Mouse (Mus musculus) forebrain, embryonic 14.5 days (tissue): ENCODE data around the gene Erp44. TPM values are rescaled to one million over a fixed set of nuclear protein-coding genes. Genes with fewer than 3 reads are reported as not detected.

ENCODE experiments used
- ATAC-seq: fragments of 200-750 bp; cut with Nextera tagmentation; 2 replicates; pipeline ENCODE4 v1.8.0; 2017; ENCODE audit warnings: mild to moderate bottlenecking, moderate library complexity
- DNase-seq: peaks from one replicate; pipeline ENCODE4 v3.0.0-alpha.2; 2015; ENCODE audit warnings: low spot score
- H3K27ac ChIP-seq: fragments of 300-500 bp; sonication (generic); 2 replicates; pipeline ENCODE4 v1.5.1; 2014; ENCODE audit warnings: low read depth, mild to moderate bottlenecking, control low read depth, low read length, moderate library complexity
- H3K27me3 ChIP-seq: fragments of 300-500 bp; sonication (generic); replicated peaks from 2 replicates; pipeline ENCODE4 v1.6.1; 2014; ENCODE audit warnings: low read length, control low read depth, mixed read lengths; ENCODE audit not compliant: control insufficient read depth, insufficient read depth
- H3K36me3 ChIP-seq: fragments of 300-500 bp; sonication (generic); 2 replicates; pipeline ENCODE4 v1.6.1; 2014; ENCODE audit warnings: low read length, control low read depth; ENCODE audit not compliant: control insufficient read depth, insufficient read depth
- H3K4me1 ChIP-seq: fragments of 300-500 bp; sonication (generic); 2 replicates; pipeline ENCODE4 v1.6.1; 2014; ENCODE audit warnings: antibody characterized with exemption, low read length, control low read depth; ENCODE audit not compliant: control insufficient read depth, insufficient read depth
- H3K4me2 ChIP-seq: fragments of 300-500 bp; sonication (generic); 2 replicates; pipeline ENCODE4 v1.6.1; 2014; ENCODE audit warnings: mild to moderate bottlenecking, control low read depth, low read length
- H3K4me3 ChIP-seq: fragments of 300-500 bp; sonication (generic); 2 replicates; pipeline ENCODE4 v1.5.1; 2014; ENCODE audit warnings: low read depth, low read length, control low read depth
- H3K9ac ChIP-seq: fragments of 300-500 bp; sonication (generic); 2 replicates; pipeline ENCODE4 v1.6.1; 2014; ENCODE audit warnings: mild to moderate bottlenecking, low read length, control low read depth, moderate library complexity
- H3K9me3 ChIP-seq: fragments of 300-500 bp; sonication (generic); replicated peaks from 2 replicates; pipeline ENCODE4 v1.6.1; 2016; ENCODE audit warnings: low read length, control low read depth, mixed read lengths; ENCODE audit not compliant: control insufficient read depth
- WGBS: fragments of 180-500 bp; shearing (Covaris S2); extraction: QIAGEN DNeasy Blood & Tissue Kit; methylation state at CpG from one replicate; pipeline ENCODE4 v1.1.7; 2014; 5-methylcytosine and 5-hydroxymethylcytosine counted together
- polyA plus RNA-seq: library from polyadenylated mRNA; unstranded; fragments of >200 nt; fragmentation: Nextera tagmentation; extraction: Ambion mirVana; gene quantifications from 2 replicates; pipeline ENCODE4 v1.2.1, GENCODE M21; 2014

Gene Erp44
- polyA plus RNA-seq, 1 experiment from 2014 or later = 58.3 TPM

- H3K4me3 ChIP-seq = peak overlapping the region; percentile 97
- H3K4me2 ChIP-seq = peak overlapping the region; percentile 60
- no peaks in the 10 kb centered on the region for H3K36me3 ChIP-seq
- peaks cover 5% of the 10 kb centered on the region for H3K4me1 ChIP-seq
- 0 out of 2 replicates have a peak overlapping the region, but pooled peaks have one; percentile 0 for H3K27ac ChIP-seq
- DNase-seq (peak; percentile 44), ATAC-seq (no peak; the same call in 1 of the 2 replicates)
- H3K9me3 ChIP-seq = no peaks in the 10 kb centered on the region
- no peaks in the 10 kb centered on the region for H3K27me3 ChIP-seq
- peak overlapping the region; percentile 85 for H3K9ac ChIP-seq
- whole genome bisulfite sequencing = under 1% methylated on average over 34 of the region's 34 CpGs
Observed at GRCm38 (mm10) chr4:48278757-48279497, 431 bp downstream of the Erp44 start.

GRCm38 (mm10) chr4:48277011-48277410 lies 2.3 kb downstream of the Erp44 start:
- Histone ChIP-seq H3K4me1 (peaks cover 5% of the 10 kb centered on the region), H3K4me2 (no peak overlapping the region), H3K27me3 (no peaks in the 10 kb centered on the region), H3K4me3 (no peak overlapping the region), H3K9me3 (no peaks in the 10 kb centered on the region), H3K36me3 (no peaks in the 10 kb centered on the region), H3K9ac (no peak overlapping the region), H3K27ac (no peak overlapping the region)
- 87% methylated on average over 3 of the region's 3 CpGs for WGBS
- ATAC-seq = no peak
- DNase-seq = no peak

GRCm38 (mm10) chr4:48275736-48276135 lies 3.6 kb downstream of the Erp44 start:
- Histone ChIP-seq H3K4me1 (peaks cover 5% of the 10 kb centered on the region), H3K9me3 (no peaks in the 10 kb centered on the region), H3K27me3 (no peaks in the 10 kb centered on the region), H3K36me3 (no peaks in the 10 kb centered on the region), H3K9ac (no peak overlapping the region), H3K27ac (no peak overlapping the region), H3K4me2 (no peak overlapping the region), H3K4me3 (no peak overlapping the region)
- 88% methylated on average over 3 of the region's 3 CpGs for WGBS
- ATAC-seq (no peak), DNase-seq (no peak)

GRCm38 (mm10) chr4:48273119-48273829 lies 6.1 kb downstream of the Erp44 start:
- WGBS = 95% methylated on average over 7 of the region's 7 CpGs
- Histone ChIP-seq H3K4me3 (no peak overlapping the region), H3K27me3 (no peaks in the 10 kb centered on the region), H3K4me2 (no peak overlapping the region), H3K4me1 (peaks cover under 1% of the 10 kb centered on the region), H3K9me3 (no peaks in the 10 kb centered on the region), H3K9ac (no peak overlapping the region), H3K36me3 (no peaks in the 10 kb centered on the region), H3K27ac (no peak overlapping the region)
- ATAC-seq (no peak), DNase-seq (no peak)

GRCm38 (mm10) chr4:48271838-48272237 lies 7.5 kb downstream of the Erp44 start:
- H3K9ac ChIP-seq = no peak overlapping the region
- no peak overlapping the region for H3K27ac ChIP-seq
- H3K4me2 ChIP-seq = no peak overlapping the region
- no peaks in the 10 kb centered on the region for H3K36me3 ChIP-seq
- H3K27me3 ChIP-seq = no peaks in the 10 kb centered on the region
- DNase-seq = peak; percentile 2
- no peaks in the 10 kb centered on the region for H3K4me1 ChIP-seq
- 43% methylated on average over 5 of the region's 5 CpGs for WGBS
- no peak overlapping the region for H3K4me3 ChIP-seq
- no peak for ATAC-seq
- H3K9me3 ChIP-seq = no peaks in the 10 kb centered on the region

GRCm38 (mm10) chr4:48270532-48270931 lies 8.8 kb downstream of the Erp44 start:
- H3K9ac ChIP-seq = no peak overlapping the region
- H3K36me3 ChIP-seq = no peaks in the 10 kb centered on the region
- no peak overlapping the region for H3K27ac ChIP-seq
- no peak overlapping the region for H3K4me3 ChIP-seq
- H3K9me3 ChIP-seq = no peaks in the 10 kb centered on the region
- no peak for DNase-seq
- ATAC-seq = no peak
- no peaks in the 10 kb centered on the region for H3K4me1 ChIP-seq
- H3K27me3 ChIP-seq = no peaks in the 10 kb centered on the region
- H3K4me2 ChIP-seq = no peak overlapping the region

- no peak overlapping the region for H3K4me3 ChIP-seq
- H3K4me2 ChIP-seq = no peak overlapping the region
- no peaks in the 10 kb centered on the region for H3K36me3 ChIP-seq
- no peaks in the 10 kb centered on the region for H3K27me3 ChIP-seq
- H3K27ac ChIP-seq = no peak overlapping the region
- no peaks in the 10 kb centered on the region for H3K9me3 ChIP-seq
- H3K9ac ChIP-seq = no peak overlapping the region
- H3K4me1 ChIP-seq = no peaks in the 10 kb centered on the region
- DNase-seq (no peak), ATAC-seq (no peak)
- 84% methylated on average over 1 of the region's 1 CpGs for WGBS
Observed at GRCm38 (mm10) chr4:48268127-48268526, 11.2 kb downstream of the Erp44 start.

- H3K9ac ChIP-seq = no peak overlapping the region
- WGBS = 85% methylated on average over 3 of the region's 3 CpGs
- H3K4me1 ChIP-seq = no peaks in the 10 kb centered on the region
- ATAC-seq = no peak
- H3K27me3 ChIP-seq = no peaks in the 10 kb centered on the region
- no peaks in the 10 kb centered on the region for H3K36me3 ChIP-seq
- no peaks in the 10 kb centered on the region for H3K9me3 ChIP-seq
- no peak overlapping the region for H3K4me2 ChIP-seq
- no peak for DNase-seq
- H3K4me3 ChIP-seq = no peak overlapping the region
- no peak overlapping the region for H3K27ac ChIP-seq
Observed at GRCm38 (mm10) chr4:48267683-48268082, 11.7 kb downstream of the Erp44 start.

- ATAC-seq = no peak
- no peak overlapping the region for H3K4me2 ChIP-seq
- H3K9ac ChIP-seq = no peak overlapping the region
Observed at GRCm38 (mm10) chr4:48258045-48258444, 21.3 kb downstream of the Erp44 start.

More at GRCm38 (mm10) chr4:48258045-48258444, 21.3 kb downstream of the Erp44 start:
- no peak for DNase-seq
- Histone ChIP-seq H3K27me3 (no peaks in the 10 kb centered on the region), H3K36me3 (no peaks in the 10 kb centered on the region), H3K27ac (no peak overlapping the region), H3K9me3 (no peaks in the 10 kb centered on the region), H3K4me1 (no peaks in the 10 kb centered on the region), H3K4me3 (no peak overlapping the region)
- WGBS = 98% methylated on average over 3 of the region's 3 CpGs
